Mouse (Mus musculus) bone marrow, adult 2 months (tissue): ENCODE measurements around the gene Rimklb. TPM values are rescaled to one million over a fixed set of nuclear protein-coding genes. Genes with fewer than 3 reads are reported as not detected.

Source experiments
- H3K27ac ChIP-seq: fragments of 200-500 bp; 2 replicates; pipeline ENCODE4 v1.5.1; 2012; ENCODE audit warnings: low read depth, mild to moderate bottlenecking, control low read depth, inconsistent platforms, low read length; ENCODE audit not compliant: control insufficient read depth, poor library complexity, insufficient read depth
- H3K4me1 ChIP-seq: fragments of 200-500 bp; 2 replicates; pipeline ENCODE4 v1.6.1; 2011; ENCODE audit warnings: low read length; ENCODE audit not compliant: control insufficient read depth, insufficient read depth
- H3K4me3 ChIP-seq: fragments of 200-500 bp; replicated peaks from 2 replicates; pipeline ENCODE3; 2011; ENCODE audit warnings: mild to moderate bottlenecking, low read depth, low read length, control low read depth; ENCODE audit not compliant: control insufficient read depth
- CTCF ChIP-seq: fragments of 200-500 bp; IDR thresholded peaks from 2 replicates; pipeline ENCODE4 v1.5.1; 2011; ENCODE audit warnings: low read length, control low read depth; ENCODE audit not compliant: control insufficient read depth, insufficient read depth
- POLR2A ChIP-seq: fragments of 200-500 bp; IDR thresholded peaks from 2 replicates; pipeline ENCODE4 v1.6.1; 2011; ENCODE audit warnings: low read depth, mild to moderate bottlenecking, control low read depth, low read length, borderline replicate concordance; ENCODE audit not compliant: control insufficient read depth
- WGBS: fragments of 180-500 bp; shearing (Covaris S2); methylation state at CpG from one replicate; pipeline ENCODE4 v1.1.7; 2018; 5-methylcytosine and 5-hydroxymethylcytosine counted together
- polyA plus RNA-seq: library from polyadenylated mRNA; stranded (reverse); fragments of >200 nt; gene quantifications from 2 replicates; pipeline ENCODE4 v1.2.4, GENCODE M21; 2011; ENCODE audit warnings: low replicate concordance; ENCODE audit not compliant: missing spikeins, insufficient read depth, insufficient read length

Gene Rimklb
- polyA plus RNA-seq, 1 experiment, result 10.0 TPM

DNA sequence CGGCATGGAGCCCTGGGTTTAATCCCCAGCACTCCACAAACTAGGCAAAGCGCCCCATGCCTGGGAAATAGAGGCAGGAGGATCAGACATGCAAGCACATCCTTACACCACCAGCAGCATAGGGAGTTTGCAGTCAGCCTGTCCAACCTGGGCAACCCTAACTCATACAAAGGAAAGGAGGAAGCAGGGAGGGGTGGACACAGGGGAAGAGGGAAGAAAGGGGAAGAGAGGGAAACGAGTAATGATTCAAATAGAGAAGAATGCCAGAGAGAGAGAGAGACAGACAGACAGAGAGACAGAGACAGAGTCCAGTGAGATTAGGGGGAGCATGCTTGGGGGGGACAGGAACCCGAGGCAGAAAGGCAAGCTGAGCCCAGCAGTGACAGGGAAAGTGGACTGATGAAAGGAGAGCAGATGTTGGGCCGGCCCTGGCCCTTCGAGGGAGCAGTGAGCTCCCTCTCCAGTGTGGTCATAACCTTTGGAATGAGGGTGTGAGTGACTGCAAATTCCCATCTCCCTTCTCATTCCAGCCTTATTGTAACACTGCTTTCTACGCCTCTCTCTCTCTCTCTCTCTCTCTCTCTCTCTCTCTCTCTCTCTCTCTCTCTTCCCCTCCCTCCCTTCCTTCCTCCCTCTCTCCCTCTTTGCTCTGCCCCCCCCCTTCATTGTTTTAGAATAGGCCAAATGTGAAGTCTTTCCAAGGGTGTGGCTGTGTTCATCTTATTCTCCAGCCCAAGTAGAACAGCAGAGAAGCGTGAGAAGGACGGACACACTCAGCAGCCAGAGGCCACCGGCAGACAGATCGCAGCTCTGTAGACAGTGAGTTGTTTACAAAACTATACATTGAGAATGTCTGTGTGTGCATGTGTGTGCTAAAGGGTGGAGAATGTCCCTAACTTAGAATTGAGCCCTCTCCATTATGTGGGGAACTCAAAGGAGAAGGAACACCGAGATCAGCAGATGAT is 14.6 kb upstream of the Rimklb start:
- 65% methylated on average over 12 of the region's 12 CpGs for WGBS
- Histone ChIP-seq H3K4me3 (no peak overlapping the region), H3K27ac (no peak overlapping the region), H3K4me1 (no peaks in the 10 kb centered on the region)
- no peak for TF ChIP-seq POLR2A
- no peak for TF ChIP-seq CTCF

- 47% methylated on average over 8 of the region's 8 CpGs for WGBS
- Histone ChIP-seq H3K4me1 (no peaks in the 10 kb centered on the region), H3K4me3 (no peak overlapping the region), H3K27ac (no peak overlapping the region)
- TF ChIP-seq POLR2A, result no peak
- no peak for TF ChIP-seq CTCF
Measured at GRCm38 (mm10) chr6:122508494-122508893, 9.9 kb upstream of the Rimklb start.

DNA sequence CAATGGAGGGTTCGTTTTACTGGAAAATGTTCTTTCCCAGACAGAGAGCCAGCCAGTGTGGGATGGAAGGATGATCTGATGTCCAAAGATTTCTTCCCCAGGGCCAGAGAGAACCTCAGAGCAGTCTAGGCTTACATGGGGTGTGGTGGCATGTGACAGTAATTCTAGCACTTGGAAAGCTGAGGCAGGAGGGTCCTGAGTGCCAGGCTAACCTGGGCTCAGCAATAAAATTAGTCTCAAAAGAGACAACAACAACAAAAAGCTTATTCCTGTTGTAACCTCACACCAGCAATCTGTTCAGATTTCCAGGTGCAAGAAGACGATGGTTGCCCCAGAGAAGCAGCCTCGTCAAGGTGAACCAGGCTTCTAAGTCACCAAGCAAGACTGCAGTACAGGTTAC is 7.0 kb upstream of the Rimklb start, which contains the start of gene Mfap5:
Gene Mfap5 (plus strand): TSS at position 301 of the 400 bp plus-strand sequence.
- Histone ChIP-seq H3K4me1 (no peaks in the 10 kb centered on the region), H3K27ac (no peak within 1 kb of the TSS), H3K4me3 (no peak within 1 kb of the TSS)
- no peak for TF ChIP-seq POLR2A
- TF ChIP-seq CTCF, result no peak
- 69% methylated on average over 3 of the region's 3 CpGs for WGBS

- H3K4me1 ChIP-seq, result no peaks in the 10 kb centered on the region
- no peak overlapping the region for H3K27ac ChIP-seq
- 70% methylated on average over 4 of the region's 4 CpGs for WGBS
- TF ChIP-seq CTCF (no peak), POLR2A (no peak)
- no peak overlapping the region for H3K4me3 ChIP-seq
Measured at GRCm38 (mm10) chr6:122505041-122505440, 6.5 kb upstream of the Rimklb start.

DNA sequence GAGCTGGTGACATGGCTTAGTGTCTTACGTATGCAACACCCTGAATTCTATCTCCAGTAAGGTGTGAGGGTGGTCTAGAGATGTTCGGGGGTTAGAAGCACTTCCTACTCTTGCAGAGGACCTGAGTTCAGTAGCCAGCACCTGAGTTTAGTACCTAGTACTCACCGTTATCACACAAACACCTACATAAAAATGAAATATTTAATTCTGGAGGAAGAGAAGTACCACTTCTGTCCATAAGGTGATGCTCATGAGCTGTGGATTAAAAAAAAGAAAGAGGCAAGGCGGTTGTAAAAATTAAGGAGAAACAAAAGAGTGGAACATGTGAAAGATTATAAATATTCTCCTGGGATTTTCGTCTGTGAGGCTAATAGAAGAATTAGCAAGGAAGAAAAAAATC is 2.1 kb downstream of the Rimklb start:
- TF ChIP-seq CTCF, result no peak
- no peak for TF ChIP-seq POLR2A
- Histone ChIP-seq H3K4me1 (no peaks in the 10 kb centered on the region), H3K4me3 (no peak overlapping the region), H3K27ac (no peak overlapping the region)
- 29% methylated on average over 5 of the region's 5 CpGs for WGBS

DNA sequence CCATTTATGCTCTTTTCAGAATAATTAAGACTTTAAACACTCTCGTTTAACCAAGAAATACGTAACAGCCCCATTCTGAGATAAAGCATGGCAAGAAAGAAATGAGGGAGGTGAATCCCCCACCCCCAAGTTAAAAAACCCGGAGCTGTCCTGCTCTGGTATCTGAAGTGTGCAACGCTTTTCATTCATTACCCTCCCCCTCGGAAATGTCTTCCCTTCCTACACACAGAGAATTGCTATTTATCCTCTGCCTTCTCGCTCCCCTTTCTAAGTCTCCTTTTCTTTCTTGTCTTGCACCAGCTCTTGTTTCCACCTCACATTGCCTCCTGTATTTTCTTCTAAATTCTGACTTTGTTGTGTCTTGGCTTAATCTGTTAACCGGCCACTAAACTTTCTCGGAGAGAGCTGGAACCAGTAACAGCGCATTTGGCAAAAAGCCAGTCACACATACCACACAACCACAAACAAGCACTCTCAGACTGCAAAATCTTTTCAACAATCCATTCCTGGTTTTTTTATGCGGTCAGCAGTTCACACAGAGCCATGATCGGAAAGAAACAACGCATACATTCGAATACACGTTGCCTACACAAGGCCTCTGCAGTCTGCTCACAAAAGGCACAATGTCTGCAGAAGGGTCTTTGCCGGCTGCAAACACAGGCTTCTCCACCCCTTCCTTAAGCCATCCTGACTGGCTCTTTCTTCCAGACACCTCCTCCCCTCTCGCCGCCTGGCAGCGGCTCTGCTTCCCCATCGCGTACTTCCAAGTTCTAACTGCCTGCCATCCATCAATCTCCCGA is 3.3 kb downstream of the Rimklb start:
- H3K4me3 ChIP-seq, result no peak overlapping the region
- no peaks in the 10 kb centered on the region for H3K4me1 ChIP-seq
- WGBS, result 10% methylated on average over 21 of the region's 21 CpGs
- no peak overlapping the region for H3K27ac ChIP-seq
- TF ChIP-seq POLR2A (no peak), CTCF (no peak)

DNA sequence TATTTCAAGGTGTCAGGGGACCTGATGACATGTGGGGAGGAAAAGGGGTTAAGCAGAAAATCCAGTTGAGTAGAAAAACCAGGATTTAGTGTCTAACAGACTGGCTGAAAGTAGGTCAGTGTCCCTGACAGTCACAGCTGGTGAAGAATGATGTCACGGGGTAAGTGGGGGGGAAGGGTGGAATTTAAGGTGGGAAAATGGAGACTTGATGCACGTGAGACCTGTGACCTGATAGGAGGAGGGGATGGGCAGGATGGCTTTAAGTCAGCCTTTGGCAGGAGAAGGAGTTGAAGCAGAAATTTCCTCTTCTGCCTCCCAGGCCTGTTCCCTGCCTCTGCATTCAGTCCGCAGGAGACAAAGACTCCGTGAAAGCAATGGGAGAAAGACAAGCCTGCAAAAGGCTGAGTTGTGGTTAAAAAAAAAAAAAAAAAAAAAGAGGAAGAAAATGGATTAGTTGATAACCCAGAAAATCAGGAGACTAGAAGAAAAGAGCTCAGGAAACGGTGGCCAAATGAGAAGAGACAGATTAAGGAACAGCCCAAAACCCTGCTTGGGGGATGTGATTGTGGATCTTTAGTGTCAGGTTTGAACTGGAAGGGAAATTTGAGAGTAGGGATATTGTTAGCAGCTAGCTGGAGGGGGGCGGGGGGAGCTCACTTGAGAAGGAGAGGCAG is 4.6 kb downstream of the Rimklb start:
- no peak overlapping the region for H3K27ac ChIP-seq
- no peak overlapping the region for H3K4me3 ChIP-seq
- no peak for TF ChIP-seq POLR2A
- TF ChIP-seq CTCF, result no peak
- WGBS, result 18% methylated on average over 6 of the region's 6 CpGs
- H3K4me1 ChIP-seq, result no peaks in the 10 kb centered on the region

- no peak overlapping the region for H3K4me3 ChIP-seq
- WGBS, result 28% methylated on average over 6 of the region's 6 CpGs
- TF ChIP-seq CTCF, result no peak
- no peaks in the 10 kb centered on the region for H3K4me1 ChIP-seq
- no peak overlapping the region for H3K27ac ChIP-seq
Measured at GRCm38 (mm10) chr6:122492479-122492878, 6.1 kb downstream of the Rimklb start.
